Mouse (Mus musculus) right cerebral cortex, postnatal 14 days (tissue): ENCODE data around the gene Tmcc1.
"Not testable (repeated sequence)": the region's sequence is repeated elsewhere in the genome, so short reads cannot be mapped to it uniquely, and the experiment has no call there.

Experiments used
- DNase-seq: peaks from one replicate; pipeline ENCODE4 v3.0.0; 2022

Tmcc1 gene

DNA sequence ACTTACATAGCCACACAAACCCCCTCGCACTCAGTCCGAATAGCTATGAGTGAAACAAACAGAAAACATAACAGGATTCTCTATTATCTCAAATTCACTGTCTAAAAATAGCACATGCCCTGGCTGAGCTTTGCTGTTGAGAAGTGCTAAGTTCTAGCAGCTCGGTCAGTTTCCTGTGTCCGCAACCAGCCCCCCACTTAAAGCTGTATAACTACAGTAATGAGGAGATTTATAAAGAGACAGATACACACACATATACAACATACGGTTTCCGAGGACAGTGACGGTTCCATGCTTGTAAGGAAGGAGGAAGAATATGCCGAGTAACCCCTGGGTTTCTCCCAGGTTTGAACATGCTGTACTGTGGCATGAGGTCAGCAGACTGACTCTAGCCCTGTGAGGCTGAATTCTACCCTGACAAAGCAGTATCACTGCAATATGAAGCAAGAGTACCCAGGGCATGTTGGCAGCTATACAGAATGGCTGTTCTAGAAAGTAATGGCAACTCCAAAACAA, 120.5 kb downstream of the Tmcc1 start:
- no peak for DNase-seq

DNA sequence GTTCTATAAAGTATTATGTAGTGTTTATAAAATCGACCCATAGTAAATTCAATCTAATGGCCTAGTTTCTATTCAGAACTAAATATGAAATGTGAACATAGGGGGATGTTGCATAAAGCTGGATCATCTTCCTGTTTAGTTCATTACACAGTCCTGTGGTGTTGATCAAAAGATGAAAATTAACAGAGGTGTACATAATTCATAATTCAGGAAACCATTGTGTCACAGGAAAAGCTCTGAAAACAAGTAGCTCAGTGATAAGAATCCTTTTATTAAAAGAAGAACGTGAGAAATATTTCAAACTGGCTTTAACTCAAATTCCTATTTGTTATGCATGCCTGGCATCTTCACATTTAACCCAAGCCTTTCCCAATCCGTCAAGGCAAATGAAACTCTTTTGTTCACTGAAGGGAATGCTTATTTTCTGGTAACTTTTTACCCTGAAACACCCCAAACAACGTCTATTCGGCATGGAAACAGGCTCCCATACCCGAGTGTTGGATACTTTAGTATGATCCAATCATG, 121.0 kb downstream of the Tmcc1 start:
- no peak for DNase-seq

DNA sequence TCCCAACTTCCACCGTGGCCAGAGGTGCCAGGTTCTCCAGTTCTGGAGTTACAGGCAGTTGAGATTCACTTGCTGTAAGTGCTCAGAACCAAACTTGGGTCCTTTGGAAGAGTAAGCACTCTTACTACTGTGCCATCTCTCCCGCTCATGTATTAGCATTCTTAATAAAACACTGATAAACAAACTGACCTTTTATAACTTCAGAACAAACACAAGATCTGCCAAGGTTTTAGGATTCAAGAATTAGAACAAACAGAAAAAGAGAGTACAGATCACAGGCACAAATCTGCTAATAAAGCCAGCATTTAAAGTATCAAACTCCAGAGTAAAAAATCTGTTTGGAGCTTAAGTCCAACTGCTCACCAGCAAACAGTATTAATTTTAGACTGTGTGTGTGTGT, 121.5 kb downstream of the Tmcc1 start:
- no peak for DNase-seq

DNA sequence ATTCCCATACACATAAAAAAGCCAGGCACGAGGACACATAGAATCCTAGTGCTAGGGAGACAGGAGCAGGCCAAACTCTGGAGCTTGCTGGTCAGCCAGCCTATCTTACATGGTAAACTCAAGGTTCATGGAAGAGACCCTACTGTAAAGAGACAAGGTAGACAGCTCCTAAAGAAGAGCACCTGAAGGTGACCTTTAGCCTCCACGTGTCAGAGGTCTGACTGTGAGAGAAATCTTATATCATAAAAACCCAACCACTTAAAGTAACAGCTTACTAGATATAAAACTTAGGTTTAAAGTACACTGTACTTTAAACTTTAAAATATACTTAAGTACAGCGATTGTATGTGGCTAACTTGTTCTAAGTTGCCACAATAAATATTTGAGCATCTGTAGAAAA, 122.7 kb downstream of the Tmcc1 start:
- DNase-seq = no peak

DNA sequence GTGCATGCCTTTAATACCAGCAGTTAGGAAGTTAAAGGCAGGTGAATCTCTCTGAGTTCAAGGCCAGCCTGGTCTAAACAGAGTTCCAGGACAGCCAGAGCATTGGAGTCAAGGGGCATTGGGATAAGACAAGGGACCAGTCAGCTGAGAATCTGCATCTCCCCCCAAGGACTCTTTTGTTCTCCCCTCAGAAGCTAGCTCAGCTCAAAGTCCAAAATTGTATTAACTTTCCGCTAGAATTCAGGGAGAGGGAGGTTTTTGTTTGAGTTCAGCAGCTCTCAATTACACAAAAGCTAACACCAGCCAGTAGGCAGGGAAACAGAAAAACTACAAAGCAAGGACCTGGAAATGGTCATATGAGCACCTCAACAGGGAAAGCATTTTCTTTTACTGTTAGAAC, 129.8 kb downstream of the Tmcc1 start:
- DNase-seq = no peak

DNA sequence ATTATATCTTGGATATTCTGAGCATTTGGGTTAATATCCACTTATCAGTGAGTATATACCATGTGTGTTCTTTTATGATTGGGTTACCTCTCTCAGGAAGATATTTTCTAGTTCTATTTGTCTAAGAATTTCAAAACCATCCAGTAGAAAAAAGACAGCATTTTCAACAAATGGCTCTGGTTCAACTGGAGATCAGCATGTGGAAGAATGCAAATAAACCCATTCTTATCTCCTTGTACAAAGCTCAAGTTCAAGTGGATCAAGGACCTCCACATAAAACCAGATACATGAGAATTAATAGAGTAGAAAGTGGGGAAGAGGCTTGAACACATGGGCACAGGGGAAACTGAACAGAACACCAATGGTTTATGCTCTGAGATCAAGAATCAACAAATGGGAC, 133.7 kb downstream of the Tmcc1 start:
- DNase-seq = not testable (repeated sequence)

DNA sequence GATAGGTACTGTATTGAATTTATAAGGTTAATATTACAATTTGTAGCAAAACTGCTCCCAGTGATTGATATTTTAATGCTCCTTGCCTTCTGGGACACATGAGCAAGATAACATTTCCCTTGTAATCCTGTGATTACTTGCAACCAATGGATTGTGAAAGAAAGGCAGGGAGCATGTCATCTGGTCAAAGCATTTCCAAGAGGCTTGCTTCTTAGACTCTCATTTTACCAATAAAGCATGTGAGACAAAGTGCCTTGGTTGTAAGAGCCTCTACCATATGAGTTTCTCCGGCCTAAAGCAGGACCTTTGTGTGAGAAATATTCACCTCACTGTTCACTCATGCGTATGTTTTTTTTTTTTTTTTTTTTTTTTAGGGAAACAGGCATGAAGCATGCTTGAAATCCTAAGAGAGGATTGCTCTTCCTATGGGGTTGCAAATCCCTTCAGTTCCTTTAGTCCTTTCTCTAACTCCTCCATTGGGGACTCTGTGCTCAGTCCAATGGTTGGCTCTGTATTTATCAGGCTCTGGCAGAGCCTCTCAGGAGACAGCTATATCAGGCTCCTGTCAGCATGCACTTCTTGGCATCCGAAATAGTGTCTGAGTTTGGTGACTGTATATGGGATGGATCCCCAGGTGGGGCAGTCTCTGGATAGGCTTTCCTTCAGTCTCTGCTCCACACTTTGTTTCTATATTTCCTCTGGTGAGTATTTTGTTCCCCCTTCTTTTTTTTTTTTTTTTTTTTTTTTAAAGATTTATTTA, 134.6 kb downstream of the Tmcc1 start:
- DNase-seq = no peak

DNA sequence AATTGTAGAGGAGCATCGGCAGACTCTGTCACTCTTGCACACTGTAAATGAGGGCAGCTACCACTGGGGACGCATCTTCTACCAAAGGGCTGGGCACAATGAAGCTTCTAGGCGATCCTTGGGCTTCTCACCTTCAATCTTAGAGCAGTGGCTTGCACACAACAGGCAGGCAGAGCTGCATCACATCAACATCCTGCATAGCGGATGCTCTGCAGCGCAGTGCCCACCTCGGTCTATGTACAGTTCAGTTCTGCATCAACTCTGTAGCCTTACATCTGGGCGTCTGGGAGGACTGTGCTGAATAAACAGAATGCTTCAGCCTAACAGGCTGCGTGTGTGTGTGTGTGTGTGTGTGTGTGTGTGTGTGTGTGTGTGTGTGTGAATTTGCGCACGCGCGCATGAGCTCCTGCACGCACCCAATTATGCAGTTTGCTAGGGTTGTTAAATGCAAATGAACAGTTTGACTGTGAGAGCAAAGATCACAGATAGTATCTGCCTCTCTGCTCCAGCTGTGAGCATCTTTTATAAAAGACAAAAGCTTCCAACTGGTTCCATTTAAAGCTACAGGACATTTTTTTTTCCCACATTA, 136.5 kb downstream of the Tmcc1 start:
- DNase-seq = peak; percentile 48

DNA sequence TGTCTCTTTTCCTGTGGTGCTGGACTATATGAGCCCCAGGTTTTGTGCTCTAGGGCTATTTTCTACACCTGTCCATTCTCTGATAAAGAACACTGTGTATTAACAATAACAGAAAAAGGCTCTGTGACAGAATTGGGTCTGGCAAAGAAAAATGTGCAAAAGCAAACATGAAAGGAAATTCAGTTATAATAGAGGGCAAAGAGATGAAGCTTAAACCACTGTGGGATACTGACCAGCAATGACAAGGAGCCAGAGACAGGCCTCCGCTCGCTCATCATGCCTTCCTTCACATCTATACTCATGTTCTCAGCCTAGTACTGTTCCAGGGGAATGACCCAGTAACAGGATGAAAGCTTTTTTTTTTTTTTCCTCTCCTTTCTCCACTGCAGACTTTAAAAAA, 137.5 kb downstream of the Tmcc1 start:
- no peak for DNase-seq

DNA sequence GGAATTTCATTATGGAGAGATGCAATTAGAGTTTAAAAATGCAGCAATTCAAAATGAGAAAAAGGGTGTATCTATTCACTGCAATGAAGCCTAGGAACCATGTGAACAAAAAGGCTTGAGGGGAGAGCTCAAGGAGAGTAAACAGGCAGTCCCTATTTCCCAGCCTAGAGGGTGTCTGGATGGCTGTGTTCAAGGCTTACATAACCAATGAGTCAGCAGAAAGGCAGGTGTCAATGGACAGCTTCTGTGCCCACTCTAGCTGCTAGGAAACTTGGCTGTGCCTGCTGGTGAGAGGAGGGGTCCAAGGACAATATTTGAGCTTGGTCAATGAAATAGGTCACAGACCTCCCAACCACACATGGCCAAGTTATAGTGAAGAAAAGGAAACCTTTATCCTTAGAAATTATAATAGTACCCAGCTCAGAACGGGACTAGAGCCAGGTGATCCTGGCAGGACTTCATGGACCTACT, 138.2 kb downstream of the Tmcc1 start:
- DNase-seq = no peak

DNA sequence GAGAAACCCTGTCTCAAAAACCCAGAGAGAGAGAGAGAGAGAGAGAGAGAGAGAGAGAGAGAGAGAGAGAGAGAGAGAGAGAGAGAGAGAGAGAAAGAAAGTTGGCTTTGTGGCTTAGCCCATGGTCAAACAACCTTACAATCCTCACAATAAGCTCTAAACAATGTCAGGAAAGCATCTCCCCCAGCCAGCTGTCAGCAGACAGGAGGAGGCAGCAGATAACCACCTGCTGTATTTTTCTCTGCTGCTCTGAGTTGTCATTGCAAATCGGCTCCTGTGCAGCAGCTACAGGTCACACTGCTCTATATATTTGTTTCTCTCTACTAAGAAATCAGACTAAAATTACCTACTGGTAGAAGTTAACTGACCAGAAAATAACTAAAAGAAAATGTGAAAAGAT, 145.4 kb downstream of the Tmcc1 start:
- DNase-seq = no peak

DNA sequence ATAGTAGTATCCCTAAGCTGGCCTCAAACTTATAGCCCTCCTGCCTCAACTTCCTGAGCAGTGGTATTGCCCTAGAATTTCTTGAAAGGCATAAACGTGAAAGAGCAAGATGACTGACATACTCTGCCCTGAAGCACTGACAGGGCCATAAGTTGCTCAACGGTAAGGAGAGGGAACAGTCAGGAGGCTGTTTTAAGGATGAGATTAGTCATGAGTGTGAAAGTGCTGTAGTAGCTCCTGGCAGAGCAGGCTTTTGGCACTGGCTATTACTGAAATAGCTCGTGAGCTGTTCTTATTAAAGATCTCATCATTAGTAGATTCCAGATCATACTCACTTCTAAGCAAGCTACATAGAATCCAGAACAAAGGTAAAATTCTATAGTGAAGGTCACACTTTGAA, 145.9 kb downstream of the Tmcc1 start:
- no peak for DNase-seq

DNA sequence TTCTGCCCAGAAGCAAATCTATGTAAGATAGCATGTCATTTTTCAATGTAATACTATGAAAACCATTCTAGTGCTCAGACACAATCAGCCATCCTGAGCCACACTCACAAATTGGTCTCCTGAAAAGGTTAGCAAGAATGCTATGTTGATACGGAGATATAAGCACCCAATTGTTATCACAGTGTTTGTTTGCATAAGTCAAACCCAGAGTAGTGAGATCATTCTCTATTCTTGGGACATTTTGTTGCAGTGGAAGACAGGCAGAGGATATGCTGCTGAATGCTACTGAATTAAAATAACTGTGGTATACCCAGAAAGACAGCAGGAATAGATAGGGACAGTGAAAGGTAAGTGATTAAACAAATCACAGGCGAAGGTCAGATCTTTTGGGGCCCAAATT, 149.2 kb downstream of the Tmcc1 start:
- DNase-seq = no peak

DNA sequence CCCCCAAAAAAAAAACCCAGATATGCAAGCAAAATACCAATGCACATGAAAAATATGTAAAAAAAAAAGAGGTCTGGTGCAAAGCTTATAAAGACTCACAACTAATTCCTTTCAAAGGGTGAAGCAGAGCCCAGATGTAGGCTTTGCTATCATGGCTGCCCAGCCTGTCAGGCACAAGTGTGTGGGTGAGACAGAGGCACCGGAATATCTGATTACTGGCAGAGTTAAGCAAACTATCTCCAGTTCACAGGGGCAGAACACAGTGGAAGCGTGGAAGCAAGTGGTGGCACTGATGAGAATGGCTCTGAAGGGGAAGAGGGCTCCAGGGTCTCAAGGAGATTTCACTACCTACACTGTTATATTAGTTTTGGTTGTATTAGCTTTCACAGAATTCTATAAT, 155.1 kb downstream of the Tmcc1 start:
- no peak for DNase-seq

DNA sequence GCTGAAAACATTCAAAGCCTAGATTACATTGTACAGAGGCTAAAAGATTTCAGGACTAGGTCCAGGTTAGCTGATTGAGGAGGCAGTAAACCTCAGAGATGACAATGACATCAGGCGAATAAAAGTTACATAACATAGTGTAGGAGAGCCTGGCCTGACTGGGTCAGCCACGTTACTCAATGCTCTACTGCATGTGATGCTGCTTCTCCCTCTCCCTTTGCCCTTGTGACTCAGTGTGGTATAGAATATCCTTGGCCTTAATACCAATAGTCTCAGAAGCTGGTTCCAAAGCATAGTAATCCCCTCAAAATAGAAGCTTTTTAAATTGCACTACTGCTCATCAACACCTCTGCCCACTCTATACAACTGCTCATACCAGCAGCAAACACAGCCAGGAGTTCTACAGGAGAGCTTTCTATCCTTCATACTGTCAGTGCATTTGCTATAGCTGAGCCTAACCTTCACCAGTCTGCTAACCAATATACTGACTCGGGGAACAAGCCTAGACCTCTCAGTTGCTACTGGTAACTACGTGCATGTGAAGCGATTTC, 155.9 kb downstream of the Tmcc1 start:
- no peak for DNase-seq

DNA sequence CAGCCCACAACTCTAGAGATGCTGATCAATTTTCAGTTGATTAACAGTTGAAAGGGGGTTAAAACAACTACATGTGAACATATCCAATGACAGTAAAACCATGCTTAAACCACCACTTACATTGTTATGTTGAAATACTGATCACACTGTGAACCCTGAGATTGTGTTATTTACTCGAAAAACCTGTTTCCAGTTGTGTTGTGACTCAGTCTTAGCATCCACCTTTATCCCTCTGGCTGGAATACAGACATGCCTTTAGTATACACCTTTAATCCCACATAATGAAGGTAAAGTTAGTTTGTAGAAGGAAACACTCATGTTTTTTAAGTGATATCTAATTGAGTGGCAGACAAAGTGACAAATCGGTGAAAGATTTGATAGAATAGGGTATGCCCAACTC, 156.7 kb downstream of the Tmcc1 start:
- no peak for DNase-seq

DNA sequence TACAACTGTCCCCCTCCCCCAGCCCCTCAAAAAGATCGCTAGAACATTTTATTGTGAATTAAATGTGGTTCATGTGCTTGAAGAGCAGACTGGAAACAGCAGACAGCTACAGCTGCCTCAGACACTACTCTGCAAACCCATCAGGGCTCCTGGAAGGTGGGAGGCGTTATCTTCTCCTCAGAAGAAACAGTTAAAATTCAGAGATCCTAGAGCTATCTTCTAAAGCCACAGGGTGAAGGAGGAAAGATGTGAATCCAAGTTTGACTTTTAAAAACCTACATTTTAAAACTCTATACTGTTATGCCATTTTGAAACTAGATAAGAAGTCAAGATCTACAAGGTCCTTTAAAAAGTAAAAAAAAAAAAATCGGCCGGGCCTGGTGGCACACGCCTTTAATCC, 162.2 kb downstream of the Tmcc1 start:
- no peak for DNase-seq

DNA sequence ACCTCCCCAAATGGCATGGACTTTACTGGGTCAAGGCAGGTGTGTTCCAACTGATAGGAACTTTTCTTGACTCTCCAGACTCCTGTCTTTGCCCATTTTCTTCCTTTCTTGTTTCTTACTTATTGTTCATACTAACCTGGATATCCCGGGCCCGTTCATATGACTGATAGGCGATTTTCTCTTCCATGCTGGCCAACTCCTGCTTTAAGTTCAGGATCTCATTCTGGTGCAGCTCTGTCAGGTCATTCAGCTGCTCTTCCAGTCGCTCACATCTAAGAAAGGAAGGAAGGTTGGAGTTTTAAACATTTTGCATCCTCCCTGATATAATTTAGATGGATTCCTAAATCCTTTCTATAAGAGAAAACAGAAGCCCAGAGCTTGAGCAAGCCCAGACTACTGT, 168.6 kb downstream of the Tmcc1 start:
- DNase-seq = no peak

DNA sequence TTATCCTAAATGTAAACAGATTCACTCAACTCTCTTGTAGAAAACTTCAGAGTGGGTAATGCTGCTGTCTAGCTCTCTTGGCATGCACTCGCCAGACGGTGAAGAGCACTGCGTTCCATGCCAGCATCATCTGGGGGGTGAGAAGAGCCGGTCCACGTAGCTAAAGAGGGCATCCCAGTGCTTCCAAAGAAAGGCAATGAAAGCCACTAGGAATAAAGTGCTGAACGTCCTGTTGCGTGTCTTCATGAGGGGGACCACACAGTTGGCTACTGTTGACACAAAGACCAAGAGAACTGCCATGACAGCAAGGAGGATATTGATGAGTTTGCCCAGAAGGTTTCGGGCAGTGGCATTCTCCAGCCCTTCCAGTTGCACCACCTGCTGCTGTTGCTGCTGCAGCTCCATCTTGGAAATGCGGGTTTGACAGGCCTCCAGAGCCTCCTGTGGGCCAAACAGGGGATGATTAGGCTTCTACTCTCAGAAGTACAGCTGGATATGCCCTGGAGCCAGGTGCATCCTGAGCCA, 171.3 kb downstream of the Tmcc1 start:
- DNase-seq = no peak

DNA sequence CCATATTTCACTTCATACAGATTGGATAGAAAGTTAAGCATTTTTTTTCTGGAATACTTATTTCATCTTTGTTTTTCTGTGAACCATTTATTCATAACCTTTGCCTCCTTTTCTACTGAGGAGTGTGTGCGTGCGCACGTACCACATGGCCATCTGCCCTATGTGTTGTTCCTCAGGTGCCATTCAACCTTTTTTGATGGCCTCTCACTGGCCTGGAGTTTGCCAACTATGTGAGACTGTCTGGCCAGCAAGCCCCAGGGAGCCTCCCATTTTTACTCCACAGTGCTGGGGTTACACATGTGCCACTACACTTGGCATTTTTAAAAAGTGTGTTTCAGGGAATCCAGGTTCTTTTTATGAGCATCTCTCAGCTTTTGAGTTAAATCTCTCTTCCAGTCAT, 177.4 kb downstream of the Tmcc1 start:
- DNase-seq = no peak

DNA sequence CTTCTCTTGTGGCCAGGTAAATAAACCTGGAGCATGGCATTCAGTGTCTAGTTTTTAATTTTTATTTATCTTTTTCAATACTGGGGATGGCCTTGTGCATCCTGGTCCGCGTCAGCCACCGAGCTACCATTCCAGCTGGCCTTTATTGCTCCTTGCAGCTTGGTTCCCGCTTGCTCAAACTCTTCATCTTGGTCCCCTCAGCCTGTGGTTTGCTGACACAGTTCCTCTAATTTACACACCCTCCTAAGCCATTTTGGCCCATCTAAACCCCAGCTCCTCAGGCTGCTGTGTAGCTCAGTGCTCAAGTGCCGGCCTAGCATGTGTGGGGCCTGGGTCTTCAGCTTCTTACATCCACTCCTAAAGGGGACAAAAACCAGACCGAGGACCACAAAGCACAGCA, 179.2 kb downstream of the Tmcc1 start:
- DNase-seq = no peak

DNA sequence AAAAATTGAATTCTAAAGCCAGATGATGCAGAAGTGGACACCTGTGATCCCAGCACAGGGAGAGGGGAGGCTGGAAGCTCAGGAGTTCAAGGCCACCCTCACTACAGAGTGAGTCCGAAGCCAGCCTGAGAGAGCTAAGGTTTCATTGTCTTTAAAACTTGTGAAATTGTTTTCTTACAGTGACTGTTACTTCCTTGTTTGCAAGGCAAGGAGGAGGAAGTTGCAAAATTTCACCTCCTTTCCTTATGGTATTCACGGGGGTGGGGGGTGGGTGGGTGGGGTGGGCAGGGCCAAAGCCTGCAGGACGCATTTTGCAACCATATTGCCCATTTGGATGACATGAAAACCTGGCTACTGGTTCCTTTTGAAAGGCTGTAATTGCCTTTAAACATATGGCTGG, 179.6 kb downstream of the Tmcc1 start:
- no peak for DNase-seq

DNA sequence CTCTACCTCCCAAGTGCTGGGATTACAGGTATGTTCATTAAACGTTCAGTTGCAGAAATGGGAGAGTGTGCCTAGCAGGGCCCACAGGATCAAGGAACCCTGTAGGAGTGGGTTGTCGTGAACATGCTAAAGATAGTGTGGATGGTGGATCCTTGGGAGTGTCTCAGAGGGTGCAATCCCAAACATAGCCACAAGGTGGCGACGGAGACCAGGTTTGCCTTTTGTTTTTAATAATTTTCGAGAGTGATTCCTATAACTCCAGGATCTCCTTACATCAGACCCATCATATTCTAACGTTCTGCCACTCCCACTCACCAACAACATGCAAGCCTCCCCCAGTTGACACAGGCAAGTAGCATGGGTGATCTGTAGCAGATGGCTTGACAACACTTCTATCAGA, 182.7 kb downstream of the Tmcc1 start:
- peak; percentile 86 for DNase-seq

DNA sequence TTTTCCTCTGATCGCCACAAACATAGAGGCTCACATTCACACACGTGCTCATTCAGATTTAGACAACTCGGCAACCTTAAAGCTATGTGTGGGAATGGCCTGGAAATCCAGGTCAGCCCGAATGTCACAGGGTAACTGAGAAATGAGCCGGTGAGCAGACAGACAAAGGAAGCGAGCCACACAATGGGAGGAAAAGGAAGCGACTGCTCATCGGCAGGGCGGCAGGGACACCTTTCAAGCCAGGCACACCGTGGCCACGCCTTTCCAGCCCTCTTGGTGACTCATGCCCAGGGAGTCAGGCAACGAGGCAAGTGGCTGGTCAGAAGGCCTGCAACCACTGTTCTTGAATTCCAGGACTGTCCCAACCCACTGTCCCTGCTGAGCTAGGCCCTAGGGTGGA, 183.9 kb downstream of the Tmcc1 start:
- DNase-seq = no peak
